In the genomic region with DNA sequence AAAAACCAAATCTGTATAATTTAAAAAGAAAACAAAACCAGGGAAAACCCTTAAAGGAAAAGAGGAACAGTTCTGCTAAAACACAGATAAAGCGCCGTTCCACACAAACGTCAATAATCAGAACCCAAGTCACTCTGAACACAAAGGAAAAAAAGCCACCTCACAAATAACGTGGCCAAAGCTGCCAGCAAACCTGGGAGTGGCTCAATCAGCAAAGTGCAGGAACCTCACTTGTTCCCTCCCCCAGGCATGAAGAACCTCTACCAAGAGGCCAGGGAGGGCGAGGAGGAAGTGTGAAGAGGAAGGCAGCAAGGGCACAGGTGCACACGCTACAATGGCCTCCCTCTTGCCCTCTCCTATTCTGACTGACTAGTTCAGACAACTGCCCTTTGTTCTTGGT, we compare ENCODE assay signal across 13 mouse cellular contexts. TPM values are rescaled to one million over a fixed set of nuclear protein-coding genes. Genes with fewer than 3 reads are reported as not detected.
DNase-seq lines count a peak whose midpoint lies in the region; ATAC-seq and TF ChIP-seq lines count a peak whose summit lies in the region.
"Had no signal": no experiment of that assay in that cellular context is flagged by ENCODE, and none has a peak within 500 bp of the region (broad histone marks: within the 10 kb centered on the region; RNA-seq: fewer than 3 reads in every experiment).

No protein-coding gene starts in this region.

- H3K9ac ChIP-seq in liver, embryonic 11.5 days (ENCODE audit: low read depth, low read length) = no peak overlapping the region
- H3K9ac ChIP-seq: lung, embryonic 15.5 days had no signal

- peaks cover 23% of the 10 kb centered on the region for H3K36me3 ChIP-seq in liver, embryonic 11.5 days (ENCODE audit: control insufficient read depth, insufficient read depth, low read length)
- peaks cover 63% of the 10 kb centered on the region for H3K36me3 ChIP-seq in megakaryocyte, embryonic 14.5 days (replicated peaks; ENCODE audit: low read length)

- H3K4me3 ChIP-seq in layer of hippocampus, adult 2 months = no peak overlapping the region
- no peak overlapping the region for H3K4me3 ChIP-seq in liver, embryonic 11.5 days (ENCODE audit: low read depth, low read length)
- H3K4me3 ChIP-seq in megakaryocyte, embryonic 14.5 days (replicated peaks) = peak overlapping the region; percentile 64
- H3K4me3 ChIP-seq: heart, adult 2 months; lung, embryonic 15.5 days; myocyte had no signal

- no peak for TF ChIP-seq CTCF in layer of hippocampus, adult 2 months (conservative IDR thresholded peaks at IDR 0.05)

- no peak for DNase-seq in layer of hippocampus, adult 2 months (ENCODE audit: low spot score in 2 of 2)
- no peak for DNase-seq in layer of hippocampus, adult 9-10 months (ENCODE audit: low spot score)
- DNase-seq in liver, embryonic 11.5 days (ENCODE audit: low spot score) = no peak
- peak; percentile 44 for DNase-seq in thymus, postnatal 4 days
- no peak for DNase-seq in right cerebral cortex, postnatal 25 days
- no peak for DNase-seq in heart, adult 8-10 months (ENCODE audit: low spot score)
- DNase-seq in left cerebral cortex, adult 9 months (ENCODE audit: low spot score in 2 of 2) = no peak
- DNase-seq: cerebellum, adult 18-20 months had no signal

- no peak overlapping the region for H3K4me2 ChIP-seq in liver, embryonic 11.5 days
- H3K4me2 ChIP-seq: lung, embryonic 15.5 days had no signal

- ATAC-seq in liver, embryonic 11.5 days (replicated peaks; ENCODE audit: low FRiP score) = peak; percentile 51
- ATAC-seq: inflammation-experienced regulatory T-cells, adult 6 months had no signal

- WGBS in liver, embryonic 11.5 days = 54% methylated on average over 6 of the region's 6 CpGs

- H3K4me1 ChIP-seq in liver, embryonic 11.5 days (replicated peaks; ENCODE audit: control insufficient read depth, insufficient read depth, low read length) = peaks cover 6% of the 10 kb centered on the region
- peaks cover 4% of the 10 kb centered on the region for H3K4me1 ChIP-seq in megakaryocyte, embryonic 14.5 days
- H3K4me1 ChIP-seq: lung, embryonic 15.5 days had no signal

- no peaks in the 10 kb centered on the region for H3K9me3 ChIP-seq in liver, embryonic 11.5 days (ENCODE audit: control insufficient read depth, low read length)
- H3K9me3 ChIP-seq in megakaryocyte, embryonic 14.5 days = no peaks in the 10 kb centered on the region
- H3K9me3 ChIP-seq: lung, embryonic 15.5 days had no signal

- H3K27ac ChIP-seq in layer of hippocampus, adult 2 months = peak overlapping the region; percentile 40; the same call in 1 of the 2 replicates
- H3K27ac ChIP-seq in liver, embryonic 11.5 days (ENCODE audit: low read depth, low read length) = no peak overlapping the region
- H3K27ac ChIP-seq: heart, adult 2 months; lung, embryonic 15.5 days had no signal

- H3K27me3 ChIP-seq in liver, embryonic 11.5 days (replicated peaks; ENCODE audit: control insufficient read depth, insufficient read depth, low read length) = no peaks in the 10 kb centered on the region
- no peaks in the 10 kb centered on the region for H3K27me3 ChIP-seq in megakaryocyte, embryonic 14.5 days (replicated peaks)
- H3K27me3 ChIP-seq: lung, embryonic 15.5 days had no signal

RNA-seq across cellular contexts. Expression of gene Vil1, which starts 26.4 kb away (rescaled TPM):
- under 1 TPM; 0.49 to 0.72 TPM for total RNA-seq in layer of hippocampus, adult 2 months (2021)
- polyA plus RNA-seq in liver, embryonic 11.5 days (2014; fragmentation: Nextera tagmentation; extraction: Ambion mirVana) = 0.88 and 0.94 TPM in 2 replicates
- not detected in 2 replicates for polyA plus RNA-seq in megakaryocyte, embryonic 14.5 days (2012; ENCODE audit: insufficient read depth, low replicate concordance)
- total RNA-seq in heart, adult 8-10 months (2022) = 1 to 10 TPM in 3 of 4 experiments, under 1 TPM in 1; 0.98 to 2.0 (median 1.7) TPM

RNA-seq across cellular contexts. Expression of gene Ctdsp1, which starts 44.3 kb away (rescaled TPM):
- 10 to 100 TPM; 26.4 to 28.8 TPM for total RNA-seq in layer of hippocampus, adult 2 months (2021)
- polyA plus RNA-seq in liver, embryonic 11.5 days (2014; fragmentation: Nextera tagmentation; extraction: Ambion mirVana) = 65.2 and 71.1 TPM in 2 replicates
- polyA plus RNA-seq in megakaryocyte, embryonic 14.5 days (2012; ENCODE audit: insufficient read depth, low replicate concordance) = 33.8 and 117 TPM in 2 replicates
- total RNA-seq in heart, adult 8-10 months (2022) = 100 to 1,000 TPM; 115 to 130 (median 121) TPM
